Mouse (Mus musculus): ENCODE data around the gene Caly. TPM values are rescaled to one million over a fixed set of nuclear protein-coding genes. Genes with fewer than 3 reads are reported as not detected.

Gene Caly
- polyA plus RNA-seq, 1 experiment from 2014 or later = 0.29 TPM

GRCm38 (mm10) chr7:140049115-140049689 is 33.1 kb downstream of the Caly start:
- peak; percentile 33 for DNase-seq
- Histone ChIP-seq H3K27me3 (ENCODE audit: insufficient read depth, low read length) (peaks cover 75% of the 10 kb centered on the region), H3K9me3 (ENCODE audit: low read length) (no peaks in the 10 kb centered on the region), H3K4me1 (ENCODE audit: insufficient read depth) (peaks cover 10% of the 10 kb centered on the region), H3K9ac (replicated peaks) (no peak overlapping the region), H3K4me3 (ENCODE audit: low read depth, low read length) (peak overlapping the region; percentile 42), H3K27ac (ENCODE audit: low read depth) (no peak overlapping the region), H3K4me2 (ENCODE audit: low read depth, low read length) (peak overlapping the region; percentile 68), H3K36me3 (replicated peaks; ENCODE audit: insufficient read depth, low read length) (no peaks in the 10 kb centered on the region)
- WGBS (ENCODE audit: insufficient replicate concordance) = 2% methylated on average over 34 of the region's 34 CpGs
- no peak for ATAC-seq
- TF ChIP-seq CTCF (IDR thresholded peaks at IDR 0.05; ENCODE audit: low read depth) = no peak
- no peak for TF ChIP-seq EP300 (IDR thresholded peaks at IDR 0.05; ENCODE audit: low read depth)

DNA sequence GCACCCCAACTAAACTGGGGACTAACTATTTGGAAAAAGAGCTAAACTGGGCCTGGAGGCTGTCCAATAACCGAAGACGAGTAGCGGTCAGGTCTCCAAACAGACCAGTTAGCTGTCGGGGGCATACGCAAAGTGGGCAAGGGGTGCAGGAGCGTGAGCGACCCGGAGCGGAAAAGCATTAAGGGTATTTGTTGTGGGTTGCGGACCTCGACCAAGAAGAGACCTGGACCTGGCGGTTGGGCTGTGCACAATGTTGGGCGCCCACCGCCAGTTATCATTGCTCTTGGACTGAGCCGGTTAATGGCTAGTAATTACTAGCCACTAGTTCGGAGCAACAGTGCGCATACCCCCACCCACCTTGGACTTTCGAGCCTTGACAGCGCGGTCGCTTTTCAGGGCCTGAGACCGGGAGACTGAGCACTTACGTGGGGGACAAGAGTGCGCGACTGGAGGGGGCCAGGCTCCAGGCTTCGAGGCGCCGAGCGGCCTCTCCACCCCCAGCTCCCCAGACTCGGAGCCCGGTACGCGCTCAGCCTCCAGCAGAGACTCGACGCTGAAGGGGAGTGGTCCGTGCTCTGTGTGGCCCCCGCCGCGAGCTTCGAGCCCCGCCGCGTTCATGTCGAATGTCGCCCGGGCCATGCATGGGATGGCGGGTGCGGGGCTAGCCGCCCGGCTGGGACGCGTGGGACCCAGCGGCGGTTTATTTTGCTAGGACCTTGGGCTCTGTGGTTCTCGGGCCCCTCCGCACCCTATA is 33.8 kb downstream of the Caly start, which contains the start of gene Msx3:
Gene Msx3 (minus strand): TSS at position 729 of the 754 bp plus-strand sequence.
- TF ChIP-seq EP300 (IDR thresholded peaks at IDR 0.05; ENCODE audit: low read depth) = no peak
- TF ChIP-seq CTCF (IDR thresholded peaks at IDR 0.05; ENCODE audit: low read depth) = no peak
- no peaks in the 10 kb centered on the region for H3K9me3 ChIP-seq (ENCODE audit: low read length)
- peaks cover 10% of the 10 kb centered on the region for H3K4me1 ChIP-seq (ENCODE audit: insufficient read depth)
- WGBS (ENCODE audit: insufficient replicate concordance) = 2% methylated on average over 56 of the region's 56 CpGs
- no peaks in the 10 kb centered on the region for H3K36me3 ChIP-seq (replicated peaks; ENCODE audit: insufficient read depth, low read length)
- ATAC-seq = no peak
- no peak within 1 kb of the TSS for H3K9ac ChIP-seq (replicated peaks)
- H3K4me3 ChIP-seq (ENCODE audit: low read depth, low read length) = peak within 1 kb of the TSS; percentile 42
- H3K4me2 ChIP-seq (ENCODE audit: low read depth, low read length) = peak within 1 kb of the TSS; percentile 68
- DNase-seq = no peak
- no peak within 1 kb of the TSS for H3K27ac ChIP-seq (ENCODE audit: low read depth)
- peaks cover 76% of the 10 kb centered on the region for H3K27me3 ChIP-seq (ENCODE audit: insufficient read depth, low read length)

GRCm38 (mm10) chr7:140047811-140048311 is 34.5 kb downstream of the Caly start:
- TF ChIP-seq EP300 (IDR thresholded peaks at IDR 0.05; ENCODE audit: low read depth) = no peak
- no peak for TF ChIP-seq CTCF (IDR thresholded peaks at IDR 0.05; ENCODE audit: low read depth)
- Histone ChIP-seq H3K9me3 (ENCODE audit: low read length) (no peaks in the 10 kb centered on the region), H3K36me3 (replicated peaks; ENCODE audit: insufficient read depth, low read length) (no peaks in the 10 kb centered on the region), H3K4me2 (ENCODE audit: low read depth, low read length) (peak overlapping the region; percentile 36; the same call in 1 of the 2 replicates), H3K4me3 (ENCODE audit: low read depth, low read length) (peak overlapping the region; percentile 27), H3K9ac (replicated peaks) (no peak overlapping the region), H3K4me1 (ENCODE audit: insufficient read depth) (peaks cover 10% of the 10 kb centered on the region), H3K27me3 (ENCODE audit: insufficient read depth, low read length) (peaks cover 76% of the 10 kb centered on the region), H3K27ac (ENCODE audit: low read depth) (no peak overlapping the region)
- 1% methylated on average over 33 of the region's 33 CpGs for WGBS (ENCODE audit: insufficient replicate concordance)
- DNase-seq (no peak), ATAC-seq (no peak)

- TF ChIP-seq CTCF (IDR thresholded peaks at IDR 0.05; ENCODE audit: low read depth) (no peak), EP300 (IDR thresholded peaks at IDR 0.05; ENCODE audit: low read depth) (no peak)
- no peak overlapping the region for H3K4me2 ChIP-seq (ENCODE audit: low read depth, low read length)
- H3K27ac ChIP-seq (ENCODE audit: low read depth) = no peak overlapping the region
- DNase-seq (no peak), ATAC-seq (no peak)
- H3K4me3 ChIP-seq (ENCODE audit: low read depth, low read length) = no peak overlapping the region
- peaks cover 58% of the 10 kb centered on the region for H3K27me3 ChIP-seq (ENCODE audit: insufficient read depth, low read length)
- no peaks in the 10 kb centered on the region for H3K9me3 ChIP-seq (ENCODE audit: low read length)
- H3K9ac ChIP-seq (replicated peaks) = no peak overlapping the region
- H3K36me3 ChIP-seq (replicated peaks; ENCODE audit: insufficient read depth, low read length) = peaks cover 3% of the 10 kb centered on the region
- WGBS (ENCODE audit: insufficient replicate concordance) = 67% methylated on average over 4 of the region's 4 CpGs
- H3K4me1 ChIP-seq (ENCODE audit: insufficient read depth) = peaks cover 10% of the 10 kb centered on the region
Measured at GRCm38 (mm10) chr7:140045546-140045945, 36.8 kb downstream of the Caly start.

- no peak overlapping the region for H3K4me3 ChIP-seq (ENCODE audit: low read depth, low read length)
- ATAC-seq = no peak; the same call in 1 of the 2 replicates
Measured at GRCm38 (mm10) chr7:140042728-140043127, 39.6 kb downstream of the Caly start.

DNA sequence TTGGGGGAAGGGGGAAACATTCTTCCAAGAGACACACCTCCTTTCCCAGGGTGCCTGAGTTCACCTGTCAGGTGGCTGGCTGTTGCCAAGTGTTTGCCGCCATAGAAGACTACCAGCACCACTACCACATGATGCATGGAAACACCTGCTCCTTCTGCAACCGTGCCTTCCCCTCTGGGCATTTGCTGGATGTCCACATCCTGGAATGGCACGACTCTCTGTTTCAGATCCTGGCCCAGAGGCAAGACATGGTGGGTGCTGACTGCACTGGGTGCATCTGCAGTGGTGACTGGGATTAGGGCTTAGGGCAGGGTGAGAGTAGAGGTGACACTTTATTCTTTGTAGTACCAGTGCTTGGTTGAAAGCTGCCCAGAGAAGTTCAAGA is 45.2 kb downstream of the Caly start:
- TF ChIP-seq CTCF (IDR thresholded peaks at IDR 0.05; ENCODE audit: low read depth) (no peak), EP300 (IDR thresholded peaks at IDR 0.05; ENCODE audit: low read depth) (no peak)
- peak overlapping the region; percentile 82 for H3K4me2 ChIP-seq (ENCODE audit: low read depth, low read length)
- no peak overlapping the region for H3K27ac ChIP-seq (ENCODE audit: low read depth)
- H3K9ac ChIP-seq (replicated peaks) = peak overlapping the region; percentile 83; the same call in 1 of the 2 replicates
- DNase-seq = no peak
- H3K9me3 ChIP-seq (ENCODE audit: low read length) = no peaks in the 10 kb centered on the region
- WGBS (ENCODE audit: insufficient replicate concordance) = 64% methylated on average over 3 of the region's 3 CpGs
- peaks cover 16% of the 10 kb centered on the region for H3K4me1 ChIP-seq (ENCODE audit: insufficient read depth)
- peak overlapping the region; percentile 75 for H3K4me3 ChIP-seq (ENCODE audit: low read depth, low read length)
- peaks cover 20% of the 10 kb centered on the region for H3K36me3 ChIP-seq (replicated peaks; ENCODE audit: insufficient read depth, low read length)
- ATAC-seq = no peak
- no peaks in the 10 kb centered on the region for H3K27me3 ChIP-seq (ENCODE audit: insufficient read depth, low read length)

More at GRCm38 (mm10) chr7:140042728-140043127, 39.6 kb downstream of the Caly start:
- Histone ChIP-seq H3K9ac (replicated peaks) (no peak overlapping the region), H3K4me2 (ENCODE audit: low read depth, low read length) (no peak overlapping the region), H3K9me3 (ENCODE audit: low read length) (no peaks in the 10 kb centered on the region), H3K27ac (ENCODE audit: low read depth) (no peak overlapping the region), H3K4me1 (ENCODE audit: insufficient read depth) (no peaks in the 10 kb centered on the region; the same call in 1 of the 2 replicates), H3K27me3 (ENCODE audit: insufficient read depth, low read length) (peaks cover 30% of the 10 kb centered on the region), H3K36me3 (replicated peaks; ENCODE audit: insufficient read depth, low read length) (peaks cover 8% of the 10 kb centered on the region)
- TF ChIP-seq CTCF (IDR thresholded peaks at IDR 0.05; ENCODE audit: low read depth) (no peak), EP300 (IDR thresholded peaks at IDR 0.05; ENCODE audit: low read depth) (no peak)
- no peak for DNase-seq
- 58% methylated on average over 3 of the region's 3 CpGs for WGBS (ENCODE audit: insufficient replicate concordance)

Data from liver, postnatal 0 days (tissue).